Mouse (Mus musculus) layer of hippocampus, adult 9-10 months (tissue): ENCODE measurements at regions not wholly inside any gene's neighbourhood (a gene's known extent, or its start where the extent isn't known, plus 50 kb on each side); places are given as distances from the start of the nearest gene placed in this dataset.

Experiments
- DNase-seq: peaks from one replicate; pipeline ENCODE4 v3.0.0; 2022; ENCODE audit warnings: low spot score

- DNase-seq = no peak
These were observed 672.2 kb upstream of the 4930452B06Rik start for GRCm38 (mm10) chr14:9338220-9338619.

DNA sequence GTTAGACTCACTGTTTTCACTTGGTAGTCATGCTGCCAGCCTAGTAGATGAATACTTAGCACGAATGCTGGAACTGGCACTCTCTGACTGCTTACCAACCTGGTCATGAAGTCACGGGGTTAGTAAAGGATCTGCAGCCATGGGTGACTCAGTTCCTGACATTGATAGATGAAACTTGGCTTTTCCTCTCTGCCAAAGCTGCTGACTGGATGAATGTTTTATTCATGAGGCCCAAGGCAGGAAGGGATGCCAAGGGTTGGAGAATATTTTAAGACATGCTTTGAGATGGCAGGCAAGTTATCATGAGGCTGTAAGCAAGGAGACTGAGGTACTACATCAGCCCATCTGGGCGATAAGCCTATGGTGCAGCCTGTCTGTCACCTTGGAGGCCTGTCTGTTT, 671.1 kb upstream of the 4930452B06Rik start:
- no peak for DNase-seq

GRCm38 (mm10) chr14:9331593-9331992, 665.6 kb upstream of the 4930452B06Rik start:
- no peak for DNase-seq

DNA sequence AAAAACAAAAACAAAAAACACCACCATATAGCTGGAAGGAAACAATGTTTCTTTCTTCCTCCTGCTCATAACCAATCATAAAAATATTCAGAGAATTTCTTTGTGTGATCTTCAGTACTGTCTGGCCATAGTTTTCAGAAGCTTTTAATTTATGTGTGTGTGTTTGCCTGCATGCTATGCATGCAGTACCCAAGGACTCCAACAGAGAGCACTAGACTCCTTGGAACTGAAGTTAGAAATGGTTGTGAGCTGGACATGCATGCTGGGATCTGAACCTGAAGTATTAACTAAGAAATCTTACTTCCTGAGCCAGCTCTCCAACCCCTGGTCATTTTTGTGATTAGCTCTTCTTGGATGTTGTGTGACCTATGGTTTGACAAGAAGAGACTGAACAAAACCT, 664.7 kb upstream of the 4930452B06Rik start:
- DNase-seq = no peak

GRCm38 (mm10) chr14:9329839-9330485, 663.9 kb upstream of the 4930452B06Rik start:
- DNase-seq = peak; percentile 73

- no peak for DNase-seq
These were observed 661.3 kb upstream of the 4930452B06Rik start for GRCm38 (mm10) chr14:9327344-9327743.

DNA sequence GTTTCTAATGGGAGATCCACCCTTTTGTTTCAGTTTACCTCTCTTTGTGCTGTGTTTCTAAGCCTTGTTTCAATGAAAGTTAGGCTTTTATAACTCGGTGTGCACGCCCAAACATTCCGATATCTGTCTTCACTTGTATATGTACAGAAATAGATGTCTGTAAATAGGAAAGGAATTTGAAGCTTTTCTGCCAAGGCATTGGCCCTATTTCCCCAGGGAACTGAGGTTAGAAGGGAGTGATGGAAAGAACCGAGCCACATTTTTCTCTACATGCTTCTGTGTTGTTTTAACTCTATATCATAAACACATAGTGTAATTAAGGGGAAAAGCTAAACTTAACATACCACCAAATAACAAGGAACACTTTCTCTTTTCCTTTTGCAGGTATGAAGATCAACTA, 653.8 kb upstream of the 4930452B06Rik start:
- DNase-seq = no peak

- DNase-seq = no peak
These were observed 652.9 kb upstream of the 4930452B06Rik start for GRCm38 (mm10) chr14:9318796-9319465.

DNA sequence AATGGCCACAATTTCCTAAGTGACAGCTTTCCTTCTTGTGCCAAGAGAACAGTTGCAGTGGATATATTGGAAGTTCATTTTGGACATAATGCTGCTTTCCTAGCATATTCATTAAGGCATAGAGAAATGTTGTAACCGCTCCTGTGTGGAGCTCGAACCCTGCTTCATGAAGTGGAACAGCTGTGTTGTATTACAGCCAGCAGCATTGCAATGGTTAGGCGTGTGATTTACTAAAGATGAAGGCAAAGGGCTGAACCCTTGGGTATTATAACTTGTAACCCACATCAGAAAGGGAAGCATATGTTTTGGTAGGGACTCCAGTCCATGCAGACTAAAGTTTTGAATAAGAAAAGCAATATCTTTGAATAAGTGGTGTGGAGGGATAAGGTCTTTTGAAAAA, 649.2 kb upstream of the 4930452B06Rik start:
- no peak for DNase-seq

DNA sequence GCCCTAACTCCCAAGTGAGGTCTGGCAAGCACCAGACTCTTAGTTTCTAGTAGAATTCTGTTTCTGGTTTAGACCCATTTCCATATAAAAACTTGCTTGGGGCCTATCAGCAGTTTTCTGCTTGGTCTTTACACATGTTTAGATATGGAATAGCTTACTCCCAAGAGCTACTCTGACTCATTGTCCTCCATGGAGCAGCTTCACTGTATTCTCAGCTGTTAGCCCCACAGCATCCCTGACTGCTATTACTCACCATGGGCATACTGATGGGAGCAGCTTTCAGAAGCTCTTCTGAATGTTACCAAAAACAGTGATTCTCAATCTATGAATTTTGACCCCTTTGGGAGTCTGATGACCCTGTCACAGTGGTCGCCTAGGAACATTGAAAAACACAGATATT, 630.1 kb upstream of the 4930452B06Rik start:
- DNase-seq = no peak

GRCm38 (mm10) chr14:9294555-9294954, 628.5 kb upstream of the 4930452B06Rik start:
- DNase-seq = no peak

DNA sequence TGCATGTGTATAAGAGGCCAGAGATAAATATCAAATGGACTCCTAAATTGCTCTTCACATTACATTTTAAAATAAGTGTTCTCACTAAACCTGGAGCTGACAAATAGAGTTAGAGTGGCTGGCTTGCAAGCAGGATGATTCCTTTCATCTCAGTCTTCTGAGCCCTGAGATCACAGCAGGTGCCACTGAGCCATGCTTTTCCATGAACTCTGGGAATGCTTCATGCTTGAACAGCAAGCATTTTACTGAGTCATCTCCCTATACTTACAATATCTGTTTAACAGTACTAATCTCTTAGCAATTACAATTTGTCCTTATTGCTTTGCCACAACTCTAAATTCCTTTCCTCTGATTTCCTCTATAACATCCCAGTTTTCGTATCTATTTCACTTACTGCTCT, 622.1 kb upstream of the 4930452B06Rik start:
- no peak for DNase-seq

DNA sequence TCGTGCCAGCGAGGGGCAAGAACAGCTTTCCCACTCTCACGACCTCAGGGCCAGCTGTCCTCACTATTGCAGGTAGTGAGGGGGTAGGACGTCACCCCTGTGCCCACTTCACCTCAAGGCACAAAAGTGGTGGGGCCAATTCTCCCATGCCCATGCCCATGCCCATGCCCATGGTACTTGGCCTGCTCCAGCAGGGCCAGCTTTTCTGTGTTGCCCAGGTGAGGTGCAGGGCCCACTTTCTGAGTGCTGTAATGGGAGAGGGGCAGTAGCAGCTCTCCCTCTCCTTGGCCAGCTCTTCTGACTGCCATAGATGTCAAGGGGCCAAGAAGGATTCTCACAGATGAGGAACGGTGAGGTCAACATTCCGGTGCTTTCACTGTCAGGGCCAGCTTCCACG, 619.6 kb upstream of the 4930452B06Rik start:
- DNase-seq = no peak

GRCm38 (mm10) chr14:9284976-9285605, 619.1 kb upstream of the 4930452B06Rik start:
- no peak for DNase-seq

DNA sequence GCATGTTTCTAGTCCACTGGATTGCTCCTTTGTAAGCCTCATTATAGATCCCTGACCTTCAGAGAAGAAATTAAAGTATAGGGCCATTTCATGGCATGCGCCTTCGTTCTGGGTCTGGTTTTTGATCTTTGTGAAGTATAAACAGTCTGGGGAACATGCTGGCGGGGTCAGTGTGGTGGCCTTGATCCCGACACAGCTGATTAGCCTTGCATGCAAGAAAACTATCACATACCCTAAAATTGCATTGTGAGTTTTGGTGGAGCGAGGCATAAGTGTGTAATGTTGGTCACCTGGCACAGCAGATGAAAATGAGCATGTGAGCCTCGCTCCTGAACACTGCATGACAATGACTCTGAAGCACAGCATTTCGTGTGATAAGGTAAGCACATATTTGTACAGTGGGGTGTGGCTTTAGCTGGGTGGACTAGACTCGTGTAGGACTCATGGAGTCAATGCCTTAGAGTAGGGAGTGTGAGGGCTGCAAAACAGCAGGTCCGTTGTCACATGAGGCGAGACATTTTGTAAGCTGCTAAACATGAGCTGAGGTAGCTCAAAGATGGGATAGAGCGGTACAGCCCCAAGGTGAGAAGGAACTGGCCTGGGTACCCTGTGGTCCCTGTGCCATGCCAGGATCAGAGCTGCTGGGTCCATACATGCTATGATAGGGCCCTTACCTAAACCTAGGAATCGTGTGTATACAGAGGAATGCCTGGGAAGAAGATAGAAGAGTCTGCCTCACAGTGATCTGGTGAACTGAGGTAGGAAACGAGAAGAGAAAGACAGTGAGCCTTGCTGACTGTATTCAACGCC, 601.4 kb upstream of the 4930452B06Rik start:
- no peak for DNase-seq

DNA sequence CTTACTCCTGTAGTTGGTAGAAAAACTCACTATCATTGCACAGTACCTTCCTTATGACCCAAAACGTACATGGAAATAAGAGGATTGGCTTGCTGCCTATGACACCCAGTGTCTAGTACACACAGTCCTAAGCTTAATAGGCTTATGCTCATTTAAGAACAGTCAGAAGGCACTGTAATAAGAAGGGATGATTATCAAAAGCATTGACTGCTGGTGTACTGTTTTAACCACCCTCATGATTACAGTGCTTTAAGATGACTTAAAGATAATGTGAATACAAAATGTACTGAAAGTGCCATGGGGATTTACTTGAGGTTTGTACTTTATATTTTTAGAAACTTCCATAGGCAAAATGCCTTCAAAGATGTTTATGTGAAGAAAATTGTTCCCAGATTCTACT, 586.0 kb upstream of the 4930452B06Rik start:
- no peak for DNase-seq

GRCm38 (mm10) chr14:9245266-9245665, 579.2 kb upstream of the 4930452B06Rik start:
- peak; percentile 3 for DNase-seq

DNA sequence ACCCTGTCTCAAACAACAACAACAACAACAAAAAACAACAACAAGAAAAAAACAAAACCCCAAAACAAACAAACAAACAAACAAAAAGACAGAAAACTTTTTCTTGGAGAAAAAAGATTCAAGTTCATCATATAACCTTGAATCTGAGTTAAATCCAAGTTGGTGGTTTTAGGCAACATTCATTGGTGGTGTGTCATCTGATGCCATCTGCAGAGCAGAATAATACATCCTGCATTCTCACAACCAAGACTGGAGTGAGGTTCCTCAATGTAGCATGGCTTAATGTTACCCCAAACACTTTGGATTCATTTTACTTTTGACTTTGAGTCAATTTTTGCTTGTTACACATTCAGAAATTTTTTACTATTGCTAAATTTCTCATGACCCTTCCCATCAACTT, 577.3 kb upstream of the 4930452B06Rik start:
- DNase-seq = no peak

GRCm38 (mm10) chr14:9242118-9242517, 576.1 kb upstream of the 4930452B06Rik start:
- no peak for DNase-seq

GRCm38 (mm10) chr14:9227670-9228069, 561.6 kb upstream of the 4930452B06Rik start:
- DNase-seq = no peak

DNA sequence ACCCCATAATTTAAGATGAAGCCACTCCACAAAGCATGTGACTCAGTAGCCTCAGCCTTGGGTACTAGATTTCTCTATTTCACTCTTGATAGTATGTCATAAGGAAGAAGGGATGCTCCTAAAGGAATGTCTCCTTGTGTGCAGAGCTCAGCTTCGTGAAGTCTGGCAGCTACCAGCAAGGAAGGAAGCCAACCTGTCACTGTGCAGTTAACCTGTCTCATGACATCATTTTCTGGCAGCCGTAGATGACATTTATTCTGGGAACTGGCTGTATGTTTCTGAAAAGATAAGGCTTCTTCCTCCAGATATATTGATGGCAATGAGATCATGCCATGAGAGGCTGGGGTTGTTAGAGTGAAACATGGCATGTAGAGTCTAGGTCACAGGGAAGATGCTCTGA, 534.2 kb upstream of the 4930452B06Rik start:
- DNase-seq = no peak

- DNase-seq = no peak
These were observed 526.2 kb upstream of the 4930452B06Rik start for GRCm38 (mm10) chr14:9192122-9192769.
